Mouse (Mus musculus) hindbrain, embryonic 16.5 days (tissue): Measurements from ENCODE around the gene Chdh. TPM values are rescaled to one million over a fixed set of nuclear protein-coding genes. Genes with fewer than 3 reads are reported as not detected.

Experiments
- ATAC-seq: fragments of 200-750 bp; cut with Nextera tagmentation; 2 replicates; pipeline ENCODE4 v1.8.0; 2017; ENCODE audit warnings: moderate TSS enrichment, moderate library complexity
- H3K27ac ChIP-seq: fragments of 300-500 bp; sonication (generic); 2 replicates; pipeline ENCODE4 v1.5.1; 2014; ENCODE audit warnings: low read depth, mild to moderate bottlenecking, control low read depth, low read length, moderate library complexity
- H3K27me3 ChIP-seq: fragments of 300-500 bp; sonication (generic); replicated peaks from 2 replicates; pipeline ENCODE4 v1.6.1; 2014; ENCODE audit warnings: low read length; ENCODE audit not compliant: control insufficient read depth, insufficient read depth
- H3K36me3 ChIP-seq: fragments of 300-500 bp; sonication (generic); 2 replicates; pipeline ENCODE4 v1.6.1; 2014; ENCODE audit warnings: mild to moderate bottlenecking, low read length, moderate library complexity, mixed read lengths; ENCODE audit not compliant: control insufficient read depth, insufficient read depth
- H3K4me1 ChIP-seq: fragments of 300-500 bp; sonication (generic); 2 replicates; pipeline ENCODE4 v1.6.1; 2014; ENCODE audit warnings: low read depth, low read length; ENCODE audit not compliant: control insufficient read depth, insufficient read depth
- H3K4me2 ChIP-seq: fragments of 300-500 bp; sonication (generic); 2 replicates; pipeline ENCODE4 v1.6.1; 2014; ENCODE audit warnings: mild to moderate bottlenecking, low read length, control low read depth, moderate library complexity
- H3K4me3 ChIP-seq: fragments of 300-500 bp; sonication (generic); 2 replicates; pipeline ENCODE4 v1.5.1; 2014; ENCODE audit warnings: mild to moderate bottlenecking, low read length, control low read depth, moderate library complexity
- H3K9ac ChIP-seq: fragments of 300-500 bp; sonication (generic); 2 replicates; pipeline ENCODE4 v1.6.1; 2014; ENCODE audit warnings: low read depth, mild to moderate bottlenecking, control low read depth, low read length, moderate library complexity
- H3K9me3 ChIP-seq: fragments of 300-500 bp; sonication (generic); 2 replicates; pipeline ENCODE4 v1.6.1; 2014; ENCODE audit warnings: mild to moderate bottlenecking, low read length, moderate library complexity; ENCODE audit not compliant: control insufficient read depth
- WGBS: fragments of 180-500 bp; shearing (Covaris S2); extraction: QIAGEN DNeasy Blood & Tissue Kit; methylation state at CpG from one replicate; pipeline ENCODE4 v1.1.7; 2014; 5-methylcytosine and 5-hydroxymethylcytosine counted together
- polyA plus RNA-seq: library from polyadenylated mRNA; unstranded; fragments of >200 nt; fragmentation: Nextera tagmentation; extraction: Ambion mirVana; gene quantifications from 2 replicates; pipeline ENCODE4 v1.2.1, GENCODE M21; 2015

Gene Chdh
- polyA plus RNA-seq, 1 experiment from 2014 or later: 0.51 TPM

- WGBS: 52% methylated on average over 9 of the region's 9 CpGs
- Histone ChIP-seq H3K4me2 (no peak overlapping the region), H3K27ac (no peak overlapping the region), H3K4me1 (no peaks in the 10 kb centered on the region), H3K27me3 (no peaks in the 10 kb centered on the region), H3K9ac (no peak overlapping the region), H3K9me3 (no peaks in the 10 kb centered on the region), H3K4me3 (no peak overlapping the region), H3K36me3 (no peaks in the 10 kb centered on the region)
- ATAC-seq: no peak
Observed at GRCm38 (mm10) chr14:30019792-30020575, 11.2 kb downstream of the Chdh start.

GRCm38 (mm10) chr14:30022471-30022870 lies 13.6 kb downstream of the Chdh start:
- no peak overlapping the region for H3K4me2 ChIP-seq
- no peaks in the 10 kb centered on the region for H3K4me1 ChIP-seq
- no peak overlapping the region for H3K4me3 ChIP-seq
- ATAC-seq: no peak
- no peaks in the 10 kb centered on the region for H3K9me3 ChIP-seq
- H3K9ac ChIP-seq: no peak overlapping the region
- H3K36me3 ChIP-seq: no peaks in the 10 kb centered on the region
- H3K27ac ChIP-seq: no peak overlapping the region
- no peaks in the 10 kb centered on the region for H3K27me3 ChIP-seq
- 95% methylated on average over 6 of the region's 6 CpGs for WGBS

GRCm38 (mm10) chr14:30024387-30024786 lies 15.6 kb downstream of the Chdh start:
- ATAC-seq: no peak
- Histone ChIP-seq H3K36me3 (no peaks in the 10 kb centered on the region), H3K9ac (no peak overlapping the region), H3K4me3 (no peak overlapping the region), H3K4me1 (no peaks in the 10 kb centered on the region), H3K27ac (no peak overlapping the region), H3K9me3 (no peaks in the 10 kb centered on the region), H3K27me3 (no peaks in the 10 kb centered on the region), H3K4me2 (no peak overlapping the region)
- WGBS: 71% methylated on average over 7 of the region's 7 CpGs

GRCm38 (mm10) chr14:30027378-30027777 lies 18.6 kb downstream of the Chdh start:
- Histone ChIP-seq H3K4me2 (no peak overlapping the region), H3K9me3 (no peaks in the 10 kb centered on the region), H3K36me3 (no peaks in the 10 kb centered on the region), H3K27me3 (no peaks in the 10 kb centered on the region), H3K4me3 (no peak overlapping the region), H3K27ac (no peak overlapping the region), H3K9ac (no peak overlapping the region), H3K4me1 (no peaks in the 10 kb centered on the region)
- 42% methylated on average over 2 of the region's 2 CpGs for WGBS
- no peak for ATAC-seq

GRCm38 (mm10) chr14:30033405-30033804 lies 24.6 kb downstream of the Chdh start:
- Histone ChIP-seq H3K27me3 (no peaks in the 10 kb centered on the region), H3K4me1 (no peaks in the 10 kb centered on the region), H3K9me3 (no peaks in the 10 kb centered on the region), H3K27ac (no peak overlapping the region), H3K36me3 (no peaks in the 10 kb centered on the region), H3K4me3 (no peak overlapping the region), H3K4me2 (no peak overlapping the region), H3K9ac (no peak overlapping the region)
- no peak for ATAC-seq
- 72% methylated on average over 8 of the region's 8 CpGs for WGBS

GRCm38 (mm10) chr14:30038431-30038830 lies 29.6 kb downstream of the Chdh start:
- no peaks in the 10 kb centered on the region for H3K4me1 ChIP-seq
- no peak overlapping the region for H3K4me3 ChIP-seq
- H3K27ac ChIP-seq: no peak overlapping the region
- H3K4me2 ChIP-seq: no peak overlapping the region
- H3K27me3 ChIP-seq: no peaks in the 10 kb centered on the region
- no peaks in the 10 kb centered on the region for H3K9me3 ChIP-seq
- H3K9ac ChIP-seq: no peak overlapping the region
- 85% methylated on average over 18 of the region's 18 CpGs for WGBS
- peaks cover 12% of the 10 kb centered on the region; the same call in 1 of the 2 replicates for H3K36me3 ChIP-seq
- ATAC-seq: no peak

GRCm38 (mm10) chr14:30039413-30039812 lies 30.6 kb downstream of the Chdh start:
- Histone ChIP-seq H3K4me2 (no peak overlapping the region), H3K4me3 (no peak overlapping the region), H3K27ac (no peak overlapping the region), H3K27me3 (no peaks in the 10 kb centered on the region), H3K4me1 (no peaks in the 10 kb centered on the region), H3K9ac (no peak overlapping the region), H3K9me3 (no peaks in the 10 kb centered on the region), H3K36me3 (peaks cover 12% of the 10 kb centered on the region; the same call in 1 of the 2 replicates)
- ATAC-seq: no peak
- 84% methylated on average over 4 of the region's 4 CpGs for whole genome bisulfite sequencing

- Histone ChIP-seq H3K4me2 (no peak overlapping the region), H3K9ac (no peak overlapping the region), H3K9me3 (no peaks in the 10 kb centered on the region), H3K4me1 (no peaks in the 10 kb centered on the region), H3K27ac (no peak overlapping the region), H3K27me3 (no peaks in the 10 kb centered on the region), H3K4me3 (no peak overlapping the region), H3K36me3 (peaks cover 15% of the 10 kb centered on the region; the same call in 1 of the 2 replicates)
- no peak for ATAC-seq
- 86% methylated on average over 9 of the region's 9 CpGs for WGBS
Observed at GRCm38 (mm10) chr14:30041836-30042235, 33.0 kb downstream of the Chdh start.

GRCm38 (mm10) chr14:30043356-30043940 lies 34.6 kb downstream of the Chdh start:
- no peaks in the 10 kb centered on the region for H3K9me3 ChIP-seq
- WGBS: 95% methylated on average over 7 of the region's 7 CpGs
- no peak overlapping the region for H3K4me3 ChIP-seq
- no peaks in the 10 kb centered on the region for H3K27me3 ChIP-seq
- H3K27ac ChIP-seq: no peak overlapping the region
- ATAC-seq: no peak
- no peaks in the 10 kb centered on the region for H3K4me1 ChIP-seq
- peaks cover 15% of the 10 kb centered on the region; the same call in 1 of the 2 replicates for H3K36me3 ChIP-seq
- H3K4me2 ChIP-seq: no peak overlapping the region
- no peak overlapping the region for H3K9ac ChIP-seq
